Mouse (Mus musculus) kidney, adult 2 months (tissue): ENCODE data around the gene Tmco1. TPM values are rescaled to one million over a fixed set of nuclear protein-coding genes. Genes with fewer than 3 reads are reported as not detected.

Experiments
- DNase-seq: peaks from one replicate; pipeline ENCODE4 v3.0.0; 2021
- H3K27ac ChIP-seq: fragments of 200-500 bp; 2 replicates; pipeline ENCODE4 v1.5.1; 2012; ENCODE audit warnings: low read depth, low read length, control low read depth, inconsistent platforms; ENCODE audit not compliant: insufficient read depth
- H3K27me3 ChIP-seq: fragments of 200-500 bp; replicated peaks from 2 replicates; pipeline ENCODE4 v1.6.1; 2012; ENCODE audit warnings: mild to moderate bottlenecking, moderate library complexity, low read length, inconsistent platforms; ENCODE audit not compliant: control insufficient read depth, insufficient read depth
- H3K36me3 ChIP-seq: fragments of 200-500 bp; 2 replicates; pipeline ENCODE4 v1.6.1; 2012; ENCODE audit warnings: mild to moderate bottlenecking, moderate library complexity, low read length, inconsistent platforms; ENCODE audit not compliant: control insufficient read depth, insufficient read depth
- H3K4me1 ChIP-seq: fragments of 200-500 bp; 2 replicates; pipeline ENCODE4 v1.6.1; 2011; ENCODE audit warnings: low read length; ENCODE audit not compliant: control insufficient read depth, insufficient read depth
- H3K4me3 ChIP-seq: fragments of 200-500 bp; 2 replicates; pipeline ENCODE4 v1.5.1; 2011; ENCODE audit warnings: mild to moderate bottlenecking, low read depth, low read length, control low read depth; ENCODE audit not compliant: insufficient read depth
- CTCF ChIP-seq: fragments of 200-500 bp; conservative IDR thresholded peaks from 2 replicates; pipeline ENCODE4 v1.5.1; 2011; ENCODE audit warnings: low read depth, mild to moderate bottlenecking, control low read depth, low read length, moderate library complexity, mixed read lengths; ENCODE audit not compliant: insufficient read depth, insufficient read length
- POLR2A ChIP-seq: fragments of 200-500 bp; IDR thresholded peaks from one replicate; pipeline ENCODE4 v1.6.1; 2011; ENCODE audit warnings: low read depth, low read length, control low read depth
- WGBS: fragments of 180-500 bp; shearing (Covaris S2); methylation state at CpG from one replicate; pipeline ENCODE4 v1.1.7; 2018; 5-methylcytosine and 5-hydroxymethylcytosine counted together
- polyA plus RNA-seq: library from polyadenylated mRNA; depleted of rRNA; stranded (reverse); fragments of >200 nt; gene quantifications from 2 replicates; pipeline ENCODE4 v1.2.3, GENCODE M21; 2012

Tmco1 gene
- polyA plus RNA-seq, 1 experiment = 127 TPM

DNA sequence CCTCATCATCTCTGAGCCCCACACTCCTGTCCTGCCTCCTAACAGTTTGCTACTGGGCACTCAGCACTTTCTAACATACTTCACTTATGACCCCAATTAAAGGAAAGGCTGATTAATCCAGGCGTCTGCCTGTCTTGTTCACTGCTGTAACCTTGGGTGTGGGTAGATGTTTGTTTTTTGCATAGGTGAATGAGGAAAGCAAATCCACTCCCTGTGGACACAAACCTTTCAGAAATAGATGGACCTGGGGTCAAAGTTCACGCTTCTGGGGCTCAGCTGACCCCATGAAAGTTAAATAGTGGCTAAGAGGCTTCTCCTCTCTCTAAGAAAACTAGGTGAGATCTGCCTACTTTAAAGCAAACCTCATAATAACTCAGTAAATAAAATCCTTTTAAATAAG is 66.8 kb downstream of the Tmco1 start:
- WGBS = 48% methylated on average over 2 of the region's 2 CpGs
- TF ChIP-seq POLR2A (no peak), CTCF (no peak)
- peak overlapping the region; percentile 96 for H3K27ac ChIP-seq
- no peaks in the 10 kb centered on the region; the same call in 1 of the 2 replicates for H3K36me3 ChIP-seq
- DNase-seq = peak; percentile 89
- H3K4me1 ChIP-seq = peaks cover 15% of the 10 kb centered on the region; the same call in 1 of the 2 replicates
- peak overlapping the region; percentile 38 for H3K4me3 ChIP-seq
- H3K27me3 ChIP-seq = no peaks in the 10 kb centered on the region

GRCm38 (mm10) chr1:167378019-167378418 is 69.8 kb downstream of the Tmco1 start:
- Histone ChIP-seq H3K36me3 (no peaks in the 10 kb centered on the region; the same call in 1 of the 2 replicates), H3K4me3 (no peak overlapping the region), H3K27me3 (no peaks in the 10 kb centered on the region), H3K27ac (no peak overlapping the region; the same call in 1 of the 2 replicates), H3K4me1 (peaks cover 30% of the 10 kb centered on the region; the same call in 1 of the 2 replicates)
- peak; percentile 78 for DNase-seq
- WGBS = 57% methylated on average over 6 of the region's 6 CpGs
- no peak for TF ChIP-seq POLR2A

- 70% methylated on average over 5 of the region's 5 CpGs for WGBS
- H3K27ac ChIP-seq = no peak overlapping the region
- H3K27me3 ChIP-seq = no peaks in the 10 kb centered on the region
- DNase-seq = peak; percentile 43
- peaks cover 25% of the 10 kb centered on the region; the same call in 1 of the 2 replicates for H3K4me1 ChIP-seq
- no peak overlapping the region for H3K4me3 ChIP-seq
- H3K36me3 ChIP-seq = no peaks in the 10 kb centered on the region; the same call in 1 of the 2 replicates
- TF ChIP-seq CTCF (peak; percentile 12; the same call in 1 of the 2 replicates), POLR2A (no peak)
Measured at GRCm38 (mm10) chr1:167379751-167380150, 71.6 kb downstream of the Tmco1 start.

- H3K4me3 ChIP-seq = no peak overlapping the region
- H3K36me3 ChIP-seq = no peaks in the 10 kb centered on the region; the same call in 1 of the 2 replicates
- no peaks in the 10 kb centered on the region for H3K27me3 ChIP-seq
- no peak for TF ChIP-seq CTCF
- no peak for TF ChIP-seq POLR2A
- H3K27ac ChIP-seq = no peak overlapping the region
- DNase-seq = peak; percentile 60
- 70% methylated on average over 2 of the region's 2 CpGs for WGBS
- peaks cover 25% of the 10 kb centered on the region; the same call in 1 of the 2 replicates for H3K4me1 ChIP-seq
Measured at GRCm38 (mm10) chr1:167380223-167380622, 72.0 kb downstream of the Tmco1 start.

GRCm38 (mm10) chr1:167381050-167382015 is 73.2 kb downstream of the Tmco1 start:
- Histone ChIP-seq H3K4me3 (no peak overlapping the region), H3K36me3 (no peaks in the 10 kb centered on the region), H3K4me1 (peaks cover 25% of the 10 kb centered on the region; the same call in 1 of the 2 replicates), H3K27ac (no peak overlapping the region), H3K27me3 (no peaks in the 10 kb centered on the region)
- peak; percentile 62 for DNase-seq
- 55% methylated on average over 8 of the region's 8 CpGs for WGBS
- TF ChIP-seq POLR2A (no peak), CTCF (no peak)

- H3K36me3 ChIP-seq = no peaks in the 10 kb centered on the region
- H3K27ac ChIP-seq = no peak overlapping the region
Measured at GRCm38 (mm10) chr1:167382316-167382715, 74.1 kb downstream of the Tmco1 start.

DNA sequence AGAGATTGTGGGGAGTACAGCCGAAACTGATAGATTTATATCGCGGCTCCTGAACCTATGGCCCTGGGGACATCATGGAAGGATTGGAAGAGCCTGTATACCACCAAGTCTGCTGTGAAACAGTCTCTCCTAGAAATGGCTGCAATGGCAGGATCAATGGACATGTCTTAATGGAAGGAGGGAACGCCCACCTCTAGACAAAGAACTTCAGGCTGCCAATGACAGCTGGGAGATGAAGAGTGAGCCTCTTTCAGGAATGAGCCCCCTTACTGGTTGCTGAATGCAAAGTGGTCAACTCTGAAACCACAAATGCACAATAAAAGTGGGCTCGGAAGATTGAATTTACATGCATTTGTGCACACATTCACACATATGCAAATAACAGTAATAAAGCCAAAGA is 74.6 kb downstream of the Tmco1 start:
- Histone ChIP-seq H3K4me3 (no peak overlapping the region), H3K27me3 (no peaks in the 10 kb centered on the region), H3K27ac (no peak overlapping the region), H3K4me1 (peaks cover 25% of the 10 kb centered on the region; the same call in 1 of the 2 replicates), H3K36me3 (no peaks in the 10 kb centered on the region)
- WGBS = 94% methylated on average over 5 of the region's 5 CpGs
- TF ChIP-seq CTCF (no peak), POLR2A (no peak)
- DNase-seq = no peak

More at GRCm38 (mm10) chr1:167382316-167382715, 74.1 kb downstream of the Tmco1 start:
- no peak overlapping the region for H3K4me3 ChIP-seq
- H3K4me1 ChIP-seq = peaks cover 25% of the 10 kb centered on the region; the same call in 1 of the 2 replicates
- DNase-seq = no peak
- no peaks in the 10 kb centered on the region for H3K27me3 ChIP-seq
- WGBS = 80% methylated on average over 7 of the region's 7 CpGs
- TF ChIP-seq CTCF (no peak), POLR2A (no peak)
